Mouse (Mus musculus): ENCODE results near the gene 4933402J07Rik. TPM values are rescaled to one million over a fixed set of nuclear protein-coding genes. Genes with fewer than 3 reads are reported as not detected.
A peak's percentile ranks its signal among the peaks of the same experiment; 100 is the strongest.

4933402J07Rik gene
- not detected for total RNA-seq (2021)
- long read RNA-seq, experiment 1: 0 reads
- long read RNA-seq, experiment 2: 0 reads

GRCm38 (mm10) chr8:87563553-87563952 lies at the start of gene 4933402J07Rik:
4933402J07Rik (plus strand) TSS chr8:87563853.
- intact Hi-C loops (cut with DNase I): no loop called here
- no peak for DNase-seq

GRCm38 (mm10) chr8:87517132-87517531 lies 46.5 kb upstream of the 4933402J07Rik start:
- no peak for DNase-seq
- intact Hi-C loops (cut with DNase I): no loop called here

- intact Hi-C loops (cut with DNase I): no loop called here
- no peak for DNase-seq
These were observed 38.6 kb upstream of the 4933402J07Rik start for GRCm38 (mm10) chr8:87525006-87525405.

GRCm38 (mm10) chr8:87531176-87531575 lies 32.5 kb upstream of the 4933402J07Rik start:
- intact Hi-C loops (cut with DNase I): no loop called here
- DNase-seq: no peak

- DNase-seq: no peak
- intact Hi-C loops (cut with DNase I): no loop called here
These were observed 30.2 kb upstream of the 4933402J07Rik start for GRCm38 (mm10) chr8:87533476-87533875.

GRCm38 (mm10) chr8:87534846-87535245 lies 28.8 kb upstream of the 4933402J07Rik start:
- intact Hi-C loops (cut with DNase I): loop anchor here (5.0 kb wide), 1 partner anchor 313 kb away; no protein-coding TSS in a partner anchor
- no peak for DNase-seq

GRCm38 (mm10) chr8:87536615-87537329 lies 26.9 kb upstream of the 4933402J07Rik start:
- DNase-seq: peak; percentile 58 to 68
- intact Hi-C loops (cut with DNase I): loop anchor here (1.0 to 5.0 kb wide), 2 partner anchors 314 to 603 kb away; no protein-coding TSS in a partner anchor

- DNase-seq: no peak
- intact Hi-C loops (cut with DNase I): loop anchor here (5.0 kb wide), 1 partner anchor 318 kb away; no protein-coding TSS in a partner anchor
These were observed 23.7 kb upstream of the 4933402J07Rik start for GRCm38 (mm10) chr8:87539829-87540394.

- intact Hi-C loops (cut with DNase I): no loop called here
- DNase-seq: no peak
These were observed 13.8 kb upstream of the 4933402J07Rik start for GRCm38 (mm10) chr8:87549881-87550280.

GRCm38 (mm10) chr8:87552801-87553200 lies 10.9 kb upstream of the 4933402J07Rik start:
- intact Hi-C loops (cut with DNase I): no loop called here
- DNase-seq: no peak

GRCm38 (mm10) chr8:87560801-87561200 lies 2.9 kb upstream of the 4933402J07Rik start:
- intact Hi-C loops (cut with DNase I): no loop called here
- no peak for DNase-seq

- DNase-seq: no peak
- intact Hi-C loops (cut with DNase I): no loop called here
These were observed 5.5 kb downstream of the 4933402J07Rik start for GRCm38 (mm10) chr8:87569203-87569602.

- no peak for DNase-seq
- intact Hi-C loops (cut with DNase I): no loop called here
These were observed 6.3 kb downstream of the 4933402J07Rik start for GRCm38 (mm10) chr8:87569706-87570563.

GRCm38 (mm10) chr8:87570564-87570855 lies 6.9 kb downstream of the 4933402J07Rik start:
- DNase-seq: no peak
- intact Hi-C loops (cut with DNase I): no loop called here

GRCm38 (mm10) chr8:87570880-87571279 lies 7.2 kb downstream of the 4933402J07Rik start:
- no peak for DNase-seq
- intact Hi-C loops (cut with DNase I): no loop called here

- intact Hi-C loops (cut with DNase I): loop anchor here (5.0 kb wide), 1 partner anchor 68 kb away; no protein-coding TSS in a partner anchor
- DNase-seq: peak; percentile 30 to 55
These were observed 30.6 kb downstream of the 4933402J07Rik start for GRCm38 (mm10) chr8:87594272-87594671.

GRCm38 (mm10) chr8:87602731-87603130 lies 39.1 kb downstream of the 4933402J07Rik start:
- no peak for DNase-seq
- intact Hi-C loops (cut with DNase I): no loop called here

- no peak for DNase-seq
- intact Hi-C loops (cut with DNase I): no loop called here
These were observed 45.5 kb downstream of the 4933402J07Rik start for GRCm38 (mm10) chr8:87609110-87609509.

GRCm38 (mm10) chr8:87609651-87610192 lies 46.1 kb downstream of the 4933402J07Rik start:
- no peak for DNase-seq
- intact Hi-C loops (cut with DNase I): no loop called here

- no peak for DNase-seq
- intact Hi-C loops (cut with DNase I): no loop called here
These were observed 50.0 kb downstream of the 4933402J07Rik start for GRCm38 (mm10) chr8:87613701-87614100.

GRCm38 (mm10) chr8:87619118-87619517 lies 55.5 kb downstream of the 4933402J07Rik start:
- intact Hi-C loops (cut with DNase I): no loop called here
- DNase-seq: no peak
